Mouse (Mus musculus) embryonic stem cell, embryonic (primary cell): Measurements from ENCODE around the gene Calhm5.

Source experiments
- CTCF ChIA-PET, 4 experiments: fragments of 300-600 bp in 2 of 4; fragments of 350-600 bp in 2 of 4; sonication (Branson Sonifier 250); formaldehyde crosslinking; loops; one replicate each; lab custom pipeline; 2022; ENCODE audit warnings: inconsistent platforms in 2 of 4; lab: Charles Lee
- POLR2A ChIA-PET, 4 experiments: fragments of 300-600 bp in 2 of 4; fragments of 350-600 bp in 2 of 4; sonication (Branson Sonifier 250); formaldehyde crosslinking; loops; one replicate each; lab custom pipeline; 2022; ENCODE audit warnings: antibody characterized with exemption in 4 of 4, inconsistent platforms in 1 of 4; lab: Charles Lee

Gene Calhm5

GRCm38 (mm10) chr10:34096418-34096883 is at the start of gene Calhm5:
Gene Calhm5 (minus strand): TSS chr10:34096519.
- CTCF ChIA-PET = interaction anchor here (0.6 to 1.9 kb wide), 28 partner anchors 9 to 293 kb away, joined by 3 to 19 read pairs (median 4); partner anchors contain the start of genes Tspyl1 (in 3 of the 4), Col10a1 (in 1 of the 4), Trappc3l (in 1 of the 4) and Tspyl4 (in 1 of the 4)
- POLR2A ChIA-PET = interaction anchor here (0.5 to 2.8 kb wide), 26 partner anchors 8 to 322 kb away, joined by 3 to 13 read pairs (median 4); partner anchors contain the start of genes Rwdd1 (in 2 of the 4), Calhm6 (in 1 of the 4), Dse (in 1 of the 4) and Tspyl1 (in 1 of the 4)

GRCm38 (mm10) chr10:34141693-34142092 is 45.4 kb upstream of the Calhm5 start:
- POLR2A ChIA-PET = no interaction called here
- CTCF ChIA-PET = no interaction called here

GRCm38 (mm10) chr10:34139768-34140167 is 43.4 kb upstream of the Calhm5 start:
- CTCF ChIA-PET = no interaction called here

GRCm38 (mm10) chr10:34138027-34138426 is 41.7 kb upstream of the Calhm5 start:
- ChIA-PET CTCF (no interaction called here), POLR2A (interaction anchor here in 1 of 4 experiments (1.0 to 1.2 kb wide), 2 partner anchors 10 to 90 kb away, joined by 3 read pairs; no protein-coding TSS in a partner anchor)

More at GRCm38 (mm10) chr10:34139768-34140167, 43.4 kb upstream of the Calhm5 start:
- POLR2A ChIA-PET = interaction anchor here in 1 of 4 experiments (1.0 to 1.6 kb wide), 3 partner anchors 9 to 139 kb away, joined by 3 to 5 read pairs (median 4); no protein-coding TSS in a partner anchor

- CTCF ChIA-PET = interaction anchor here in 2 of 4 experiments (0.6 to 0.7 kb wide), 2 partner anchors 102 to 131 kb away, joined by 3 read pairs; no protein-coding TSS in a partner anchor
- POLR2A ChIA-PET = interaction anchor here in 1 of 4 experiments (1.1 kb wide), 1 partner anchor 40 kb away, joined by 3 read pairs; the partner anchor contains the start of gene Calhm5
Measured at GRCm38 (mm10) chr10:34136432-34136831, 40.1 kb upstream of the Calhm5 start.

GRCm38 (mm10) chr10:34131356-34131755 is 35.0 kb upstream of the Calhm5 start:
- CTCF ChIA-PET = no interaction called here
- POLR2A ChIA-PET = interaction anchor here in 1 of 4 experiments (0.7 to 1.4 kb wide), 3 partner anchors 17 to 150 kb away, joined by 3 to 6 read pairs (median 3); partner anchors contain the start of gene Tspyl1

- POLR2A ChIA-PET = interaction anchor here in 2 of 4 experiments (0.8 to 1.7 kb wide), 11 partner anchors 9 to 169 kb away, joined by 3 to 9 read pairs (median 4); partner anchors contain the start of genes Calhm5 (in 1 of the 2), Rwdd1 (in 1 of the 2), Tspyl1 (in 1 of the 2) and Tspyl4 (in 1 of the 2)
Measured at GRCm38 (mm10) chr10:34128391-34128790, 32.1 kb upstream of the Calhm5 start.

GRCm38 (mm10) chr10:34127392-34128378 is 31.4 kb upstream of the Calhm5 start, which contains the start of gene Calhm6:
Gene Calhm6 (minus strand): TSS chr10:34127984.
- ChIA-PET CTCF (interaction anchor here in 2 of 4 experiments (1.0 to 1.6 kb wide), 2 partner anchors 31 to 106 kb away, joined by 3 read pairs; partner anchors contain the start of gene Calhm5 (in 1 of the 2)), POLR2A (interaction anchor here (0.6 to 1.7 kb wide), 19 partner anchors 10 to 170 kb away, joined by 3 to 9 read pairs (median 4); partner anchors contain the start of genes Calhm5 (in 3 of the 4), Tspyl1 (in 2 of the 4), Rwdd1 (in 1 of the 4) and Tspyl4 (in 1 of the 4))

More at GRCm38 (mm10) chr10:34128391-34128790, 32.1 kb upstream of the Calhm5 start:
- CTCF ChIA-PET = interaction anchor here in 2 of 4 experiments (0.7 to 1.6 kb wide), 2 partner anchors 32 to 106 kb away, joined by 3 read pairs; partner anchors contain the start of gene Calhm5 (in 1 of the 2)

GRCm38 (mm10) chr10:34118421-34118820 is 22.1 kb upstream of the Calhm5 start:
- ChIA-PET POLR2A (no interaction called here), CTCF (no interaction called here)

- CTCF ChIA-PET = no interaction called here
- POLR2A ChIA-PET = no interaction called here
Measured at GRCm38 (mm10) chr10:34117770-34118169, 21.5 kb upstream of the Calhm5 start.

GRCm38 (mm10) chr10:34117131-34117530 is 20.8 kb upstream of the Calhm5 start:
- POLR2A ChIA-PET = interaction anchor here in 1 of 4 experiments (0.8 kb wide), 1 partner anchor 12 kb away, joined by 5 read pairs; no protein-coding TSS in a partner anchor
- CTCF ChIA-PET = no interaction called here

- CTCF ChIA-PET = interaction anchor here in 2 of 4 experiments (0.7 to 1.1 kb wide), 2 partner anchors 78 to 260 kb away, joined by 3 to 5 read pairs; no protein-coding TSS in a partner anchor
- POLR2A ChIA-PET = interaction anchor here in 3 of 4 experiments (0.6 to 1.8 kb wide), 10 partner anchors 11 to 170 kb away, joined by 3 to 7 read pairs (median 4); partner anchors contain the start of genes Calhm5 (in 1 of the 3), Calhm6 (in 1 of the 3) and Tspyl1 (in 1 of the 3)
Measured at GRCm38 (mm10) chr10:34111964-34112738, 15.8 kb upstream of the Calhm5 start.

- POLR2A ChIA-PET = interaction anchor here in 3 of 4 experiments (0.6 to 1.8 kb wide), 9 partner anchors 14 to 307 kb away, joined by 3 to 7 read pairs (median 3); partner anchors contain the start of genes Calhm5 (in 1 of the 3), Calhm6 (in 1 of the 3), Dse (in 1 of the 3) and Nt5dc1 (in 1 of the 3)
- CTCF ChIA-PET = interaction anchor here in 2 of 4 experiments (1.1 to 1.3 kb wide), 2 partner anchors 14 to 77 kb away, joined by 3 to 4 read pairs; partner anchors contain the start of gene Calhm5 (in 1 of the 2)
Measured at GRCm38 (mm10) chr10:34110863-34111465, 14.6 kb upstream of the Calhm5 start.

- ChIA-PET CTCF (interaction anchor here (0.6 to 1.9 kb wide), 24 partner anchors 10 to 294 kb away, joined by 3 to 19 read pairs (median 4); partner anchors contain the start of genes Tspyl1 (in 3 of the 4), Col10a1 (in 1 of the 4) and Trappc3l (in 1 of the 4)), POLR2A (interaction anchor here (0.5 to 2.8 kb wide), 23 partner anchors 8 to 323 kb away, joined by 3 to 10 read pairs (median 3); partner anchors contain the start of genes Rwdd1 (in 2 of the 4), Calhm6 (in 1 of the 4), Dse (in 1 of the 4) and Tspyl1 (in 1 of the 4))
Measured at GRCm38 (mm10) chr10:34095964-34096363, 355 bp downstream of the Calhm5 start.

GRCm38 (mm10) chr10:34095147-34095546 is 1.2 kb downstream of the Calhm5 start:
- ChIA-PET POLR2A (interaction anchor here in 3 of 4 experiments (0.6 to 2.8 kb wide), 10 partner anchors 11 to 204 kb away, joined by 3 to 10 read pairs (median 3); partner anchors contain the start of genes Rwdd1 (in 1 of the 3) and Tspyl1 (in 1 of the 3)), CTCF (interaction anchor here in 1 of 4 experiments (2.7 kb wide), 1 partner anchor 61 kb away, joined by 7 read pairs; no protein-coding TSS in a partner anchor)

- ChIA-PET POLR2A (no interaction called here), CTCF (no interaction called here)
Measured at GRCm38 (mm10) chr10:34091888-34092287, 4.4 kb downstream of the Calhm5 start.
